Mouse (Mus musculus) embryonic facial prominence, embryonic 15.5 days (tissue): ENCODE measurements around the gene Rnf6. TPM values are rescaled to one million over a fixed set of nuclear protein-coding genes. Genes with fewer than 3 reads are reported as not detected.

Source experiments
- ATAC-seq: fragments of 200-750 bp; cut with Nextera tagmentation; 2 replicates; pipeline ENCODE4 v1.8.0; 2017; ENCODE audit warnings: low read depth, moderate TSS enrichment; ENCODE audit not compliant: insufficient number of reproducible peaks, low FRiP score, low TSS enrichment
- H3K27ac ChIP-seq: fragments of 300-500 bp; sonication (generic); replicated peaks from 2 replicates; pipeline ENCODE4 v1.5.1; 2015; ENCODE audit warnings: mild to moderate bottlenecking, inconsistent platforms
- H3K27me3 ChIP-seq: fragments of 300-500 bp; sonication (generic); 2 replicates; pipeline ENCODE4 v1.6.1; 2015; ENCODE audit warnings: inconsistent platforms
- H3K36me3 ChIP-seq: fragments of 300-500 bp; sonication (generic); 2 replicates; pipeline ENCODE4 v1.6.1; 2015; ENCODE audit warnings: mild to moderate bottlenecking, inconsistent platforms
- H3K4me1 ChIP-seq: fragments of 300-500 bp; sonication (generic); 2 replicates; pipeline ENCODE4 v1.6.1; 2015; ENCODE audit warnings: inconsistent platforms
- H3K4me2 ChIP-seq: fragments of 300-500 bp; sonication (generic); replicated peaks from 2 replicates; pipeline ENCODE4 v1.6.1; 2015; ENCODE audit warnings: mild to moderate bottlenecking, inconsistent platforms
- H3K4me3 ChIP-seq: fragments of 300-500 bp; sonication (generic); replicated peaks from 2 replicates; pipeline ENCODE4 v1.5.1; 2015; ENCODE audit warnings: mild to moderate bottlenecking, inconsistent platforms
- H3K9ac ChIP-seq: fragments of 300-500 bp; sonication (generic); 2 replicates; pipeline ENCODE4 v1.6.1; 2015; ENCODE audit warnings: inconsistent platforms
- H3K9me3 ChIP-seq: fragments of 300-500 bp; sonication (generic); replicated peaks from 2 replicates; pipeline ENCODE4 v1.6.1; 2016; ENCODE audit warnings: inconsistent platforms
- WGBS: fragments of 180-500 bp; shearing (Covaris S2); methylation state at CpG from one replicate; pipeline ENCODE4 v1.1.7; 2015; 5-methylcytosine and 5-hydroxymethylcytosine counted together
- polyA plus RNA-seq: library from polyadenylated mRNA; unstranded; fragments of >200 nt; fragmentation: Nextera tagmentation; extraction: Ambion mirVana; gene quantifications from 2 replicates; pipeline ENCODE4 v1.2.1, GENCODE M21; 2015

Gene Rnf6
- polyA plus RNA-seq = 49.4 and 51.5 TPM in 2 replicates

GRCm38 (mm10) chr5:146220879-146221714, at the start of gene Rnf6:
Rnf6 (minus strand) TSS chr5:146221555.
- peak within 1 kb of the TSS; percentile 98 for H3K27ac ChIP-seq

DNA sequence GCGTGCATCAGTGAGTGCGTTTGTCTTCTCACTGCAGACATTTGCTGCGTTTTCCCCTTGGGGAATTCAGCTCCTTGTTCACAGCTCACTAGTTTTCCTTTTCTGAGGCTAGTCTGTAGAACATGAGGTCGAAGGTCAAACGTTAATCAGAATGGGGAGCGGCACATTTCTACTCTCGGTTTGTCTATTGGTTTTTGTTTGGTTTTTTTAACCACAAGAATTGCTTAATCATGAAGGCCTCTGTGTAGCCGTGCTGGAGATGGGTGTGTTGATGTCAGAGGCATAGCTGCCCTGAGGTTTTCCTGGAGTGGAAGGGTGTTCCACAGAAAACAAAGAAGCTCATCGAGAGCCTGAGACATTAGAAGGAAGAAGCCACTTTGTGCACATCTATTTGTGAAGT, 49.2 kb upstream of the Rnf6 start:
- Histone ChIP-seq H3K36me3 (peaks cover 9% of the 10 kb centered on the region; the same call in 1 of the 2 replicates), H3K4me1 (no peaks in the 10 kb centered on the region), H3K27me3 (no peaks in the 10 kb centered on the region), H3K27ac (no peak overlapping the region), H3K4me2 (no peak overlapping the region), H3K9me3 (no peaks in the 10 kb centered on the region), H3K9ac (no peak overlapping the region), H3K4me3 (no peak overlapping the region)
- 82% methylated on average over 9 of the region's 9 CpGs for WGBS
- ATAC-seq = no peak

More at GRCm38 (mm10) chr5:146220879-146221714, at the start of gene Rnf6:
- Histone ChIP-seq H3K9me3 (no peaks in the 10 kb centered on the region), H3K4me2 (peak within 1 kb of the TSS; percentile 62), H3K27me3 (no peaks in the 10 kb centered on the region), H3K4me1 (0 out of 2 replicates have a peak, but pooled peaks cover 10% of the 10 kb centered on the region), H3K4me3 (peak within 1 kb of the TSS; percentile 77), H3K9ac (peak within 1 kb of the TSS; percentile 66), H3K36me3 (peaks cover 24% of the 10 kb centered on the region)
- peak; percentile 99 for ATAC-seq
- WGBS = under 1% methylated on average over 67 of the region's 67 CpGs

DNA sequence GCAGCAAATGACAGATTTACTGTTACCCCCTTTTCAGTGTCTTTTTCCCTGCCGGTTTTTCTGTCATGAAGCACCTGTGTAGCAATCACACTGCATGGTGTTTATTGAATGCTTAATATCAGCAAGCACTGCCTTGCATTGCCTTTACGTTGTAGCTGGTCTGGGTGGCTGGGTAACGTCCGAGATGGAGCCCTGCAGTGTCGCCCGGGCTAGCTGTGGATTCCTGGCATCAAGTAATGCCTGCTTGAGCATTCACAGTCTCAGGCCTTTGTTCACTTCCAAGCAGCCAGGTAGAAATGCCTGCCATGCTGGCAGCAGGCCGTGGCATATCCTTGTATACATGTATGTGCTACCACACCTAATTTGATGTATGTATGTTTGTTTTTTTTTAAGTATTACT, 46.4 kb upstream of the Rnf6 start:
- H3K36me3 ChIP-seq = peaks cover 10% of the 10 kb centered on the region; the same call in 1 of the 2 replicates
- H3K4me1 ChIP-seq = no peaks in the 10 kb centered on the region
- H3K9ac ChIP-seq = no peak overlapping the region
- no peaks in the 10 kb centered on the region for H3K9me3 ChIP-seq
- no peak overlapping the region for H3K27ac ChIP-seq
- H3K4me3 ChIP-seq = no peak overlapping the region
- WGBS = 91% methylated on average over 7 of the region's 7 CpGs
- no peak overlapping the region for H3K4me2 ChIP-seq
- no peak for ATAC-seq
- no peaks in the 10 kb centered on the region for H3K27me3 ChIP-seq

DNA sequence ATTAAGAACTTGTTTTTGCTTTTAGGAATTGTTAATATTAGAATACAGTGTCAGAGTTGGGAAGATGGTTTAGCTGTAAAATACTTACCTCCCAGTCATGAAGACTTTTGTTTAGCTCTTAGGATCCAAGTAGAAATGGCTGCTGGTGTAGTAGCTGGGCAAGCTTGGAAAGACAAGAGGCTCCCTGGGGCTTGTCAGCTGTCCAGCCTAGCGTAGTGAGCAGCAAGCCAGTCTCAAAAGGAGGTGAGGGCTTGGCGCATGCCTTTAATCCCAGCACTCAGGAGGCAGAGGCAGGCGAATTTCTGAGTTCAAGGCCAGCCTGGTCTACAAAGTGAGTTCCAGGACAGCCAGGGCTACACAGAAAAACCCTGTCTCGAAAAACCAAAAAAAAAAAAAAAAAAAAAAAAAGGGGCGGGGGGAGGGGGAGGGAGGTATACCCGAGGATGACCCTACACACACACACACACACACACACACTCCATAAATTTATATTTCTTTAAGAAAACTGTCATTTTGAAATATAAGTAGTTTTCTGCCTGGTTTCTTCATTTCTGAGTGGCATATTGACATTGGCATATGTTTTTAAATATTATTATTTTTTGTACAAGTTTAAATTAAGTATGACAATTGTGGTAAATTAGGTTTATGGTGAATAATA, 44.7 kb upstream of the Rnf6 start:
- no peak overlapping the region for H3K9ac ChIP-seq
- ATAC-seq = no peak
- H3K27ac ChIP-seq = no peak overlapping the region
- no peaks in the 10 kb centered on the region for H3K4me1 ChIP-seq
- H3K27me3 ChIP-seq = no peaks in the 10 kb centered on the region
- H3K4me2 ChIP-seq = no peak overlapping the region
- H3K9me3 ChIP-seq = no peaks in the 10 kb centered on the region
- WGBS = 79% methylated on average over 4 of the region's 6 CpGs
- peaks cover 17% of the 10 kb centered on the region; the same call in 1 of the 2 replicates for H3K36me3 ChIP-seq
- no peak overlapping the region for H3K4me3 ChIP-seq

DNA sequence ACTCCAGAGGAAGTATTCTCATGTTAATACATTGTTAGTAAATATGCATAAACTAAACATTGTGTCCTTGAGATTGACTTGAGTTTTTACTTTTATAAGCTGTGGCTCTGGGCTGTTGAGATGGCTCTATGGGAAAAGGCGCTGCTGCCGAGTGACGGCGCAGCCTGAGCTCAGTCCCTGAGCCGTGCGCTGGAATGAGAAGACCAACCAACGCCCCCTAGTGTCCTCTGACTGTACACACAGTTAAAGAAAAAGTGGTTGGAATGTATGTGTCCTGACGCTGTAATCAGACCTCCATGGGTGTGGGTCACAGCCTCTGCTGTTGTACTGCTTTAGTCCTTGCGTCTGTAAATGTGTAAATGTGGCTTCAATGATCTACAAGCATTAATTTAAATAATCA, 38.6 kb upstream of the Rnf6 start:
- H3K9ac ChIP-seq = no peak overlapping the region
- H3K27me3 ChIP-seq = no peaks in the 10 kb centered on the region
- H3K4me3 ChIP-seq = no peak overlapping the region
- H3K9me3 ChIP-seq = 0 out of 2 replicates have a peak, but pooled peaks cover 8% of the 10 kb centered on the region
- no peak overlapping the region for H3K4me2 ChIP-seq
- no peak overlapping the region for H3K27ac ChIP-seq
- peaks cover 23% of the 10 kb centered on the region; the same call in 1 of the 2 replicates for H3K36me3 ChIP-seq
- H3K4me1 ChIP-seq = no peaks in the 10 kb centered on the region
- 58% methylated on average over 9 of the region's 9 CpGs for WGBS
- no peak for ATAC-seq

DNA sequence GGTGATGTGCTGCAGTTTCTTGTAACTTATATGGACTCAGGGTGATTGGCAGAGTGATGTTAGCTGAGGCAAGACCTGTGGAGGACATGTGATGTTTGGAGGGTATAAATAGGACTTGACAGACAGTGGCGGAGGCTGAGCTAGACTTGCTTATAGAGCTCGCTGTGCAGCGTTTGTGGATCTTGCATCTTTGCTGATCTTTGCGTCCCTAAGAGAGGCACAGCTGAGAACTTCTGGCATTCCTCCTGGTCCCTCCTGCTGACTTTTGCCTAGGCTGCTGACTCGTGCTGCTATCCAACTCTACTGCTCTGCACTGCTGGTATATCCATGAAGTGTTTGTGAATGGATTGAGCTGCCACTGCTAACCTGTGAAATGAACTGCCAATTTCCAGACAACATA, 32.3 kb upstream of the Rnf6 start:
- WGBS = 76% methylated on average over 5 of the region's 5 CpGs
- Histone ChIP-seq H3K27ac (no peak overlapping the region), H3K4me1 (no peaks in the 10 kb centered on the region), H3K4me2 (no peak overlapping the region), H3K4me3 (no peak overlapping the region), H3K9me3 (0 out of 2 replicates have a peak, but pooled peaks cover 1% of the 10 kb centered on the region), H3K9ac (no peak overlapping the region), H3K36me3 (peaks cover 7% of the 10 kb centered on the region; the same call in 1 of the 2 replicates), H3K27me3 (no peaks in the 10 kb centered on the region)
- ATAC-seq = no peak

- no peak for ATAC-seq
- Histone ChIP-seq H3K9me3 (no peaks in the 10 kb centered on the region), H3K9ac (no peak overlapping the region), H3K4me3 (no peak overlapping the region), H3K27ac (no peak overlapping the region), H3K4me1 (no peaks in the 10 kb centered on the region), H3K27me3 (no peaks in the 10 kb centered on the region), H3K36me3 (peaks cover 1% of the 10 kb centered on the region; the same call in 1 of the 2 replicates), H3K4me2 (no peak overlapping the region)
- 87% methylated on average over 5 of the region's 5 CpGs for WGBS
Measured at GRCm38 (mm10) chr5:146251663-146252429, 30.5 kb upstream of the Rnf6 start.

GRCm38 (mm10) chr5:146250369-146251075, 29.2 kb upstream of the Rnf6 start:
- no peaks in the 10 kb centered on the region for H3K36me3 ChIP-seq
- no peak for ATAC-seq
- no peak overlapping the region for H3K27ac ChIP-seq
- no peak overlapping the region for H3K9ac ChIP-seq
- no peak overlapping the region for H3K4me2 ChIP-seq
- H3K27me3 ChIP-seq = no peaks in the 10 kb centered on the region
- WGBS = 89% methylated on average over 12 of the region's 12 CpGs
- no peaks in the 10 kb centered on the region for H3K4me1 ChIP-seq
- H3K9me3 ChIP-seq = no peaks in the 10 kb centered on the region
- no peak overlapping the region for H3K4me3 ChIP-seq

- 87% methylated on average over 10 of the region's 10 CpGs for WGBS
- Histone ChIP-seq H3K36me3 (no peaks in the 10 kb centered on the region), H3K9me3 (no peaks in the 10 kb centered on the region), H3K27me3 (no peaks in the 10 kb centered on the region), H3K4me3 (no peak overlapping the region), H3K4me2 (no peak overlapping the region), H3K9ac (no peak overlapping the region), H3K27ac (no peak overlapping the region), H3K4me1 (no peaks in the 10 kb centered on the region)
- no peak for ATAC-seq
Measured at GRCm38 (mm10) chr5:146248746-146249145, 27.4 kb upstream of the Rnf6 start.

DNA sequence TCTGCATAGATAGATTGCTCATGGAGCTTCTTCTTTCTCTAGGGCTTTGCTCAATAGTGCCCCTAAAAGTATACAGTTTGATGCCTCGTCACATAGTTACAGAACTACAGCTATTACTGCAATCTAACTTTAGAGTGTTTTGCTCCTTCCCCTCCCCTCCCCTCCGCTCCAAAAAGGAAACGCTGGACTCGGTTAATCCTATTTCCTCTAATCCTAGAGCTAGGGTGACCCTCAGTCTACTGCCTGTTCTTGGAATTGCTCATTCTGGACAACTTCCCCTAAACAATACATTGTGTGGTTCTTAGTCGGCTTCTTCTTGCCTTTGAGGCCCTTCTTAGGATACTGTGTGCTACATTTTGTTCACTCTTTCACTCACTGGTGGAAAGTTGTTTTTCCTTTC, 26.4 kb upstream of the Rnf6 start:
- Histone ChIP-seq H3K36me3 (no peaks in the 10 kb centered on the region), H3K4me1 (no peaks in the 10 kb centered on the region), H3K27me3 (no peaks in the 10 kb centered on the region), H3K4me2 (no peak overlapping the region), H3K4me3 (no peak overlapping the region), H3K9ac (no peak overlapping the region), H3K27ac (no peak overlapping the region), H3K9me3 (no peaks in the 10 kb centered on the region)
- no peak for ATAC-seq
- 70% methylated on average over 5 of the region's 5 CpGs for WGBS
